Mouse (Mus musculus) testis, adult 2 months (tissue): ENCODE data around the gene Cbr2.
A peak's percentile ranks its signal among the peaks of the same experiment; 100 is the strongest.

Experiments
- CTCF ChIP-seq: fragments of 200-500 bp; IDR thresholded peaks from 2 replicates; pipeline ENCODE4 v1.5.1; 2012; ENCODE audit warnings: low read depth, mild to moderate bottlenecking, inconsistent platforms, low read length, moderate library complexity; ENCODE audit not compliant: control insufficient read depth, insufficient read depth, insufficient replicate concordance
- POLR2A ChIP-seq: fragments of 200-500 bp; IDR thresholded peaks from 2 replicates; pipeline ENCODE4 v1.6.1; 2012; ENCODE audit warnings: low read depth, mild to moderate bottlenecking, inconsistent platforms, low read length, moderate library complexity; ENCODE audit not compliant: control insufficient read depth

DNA sequence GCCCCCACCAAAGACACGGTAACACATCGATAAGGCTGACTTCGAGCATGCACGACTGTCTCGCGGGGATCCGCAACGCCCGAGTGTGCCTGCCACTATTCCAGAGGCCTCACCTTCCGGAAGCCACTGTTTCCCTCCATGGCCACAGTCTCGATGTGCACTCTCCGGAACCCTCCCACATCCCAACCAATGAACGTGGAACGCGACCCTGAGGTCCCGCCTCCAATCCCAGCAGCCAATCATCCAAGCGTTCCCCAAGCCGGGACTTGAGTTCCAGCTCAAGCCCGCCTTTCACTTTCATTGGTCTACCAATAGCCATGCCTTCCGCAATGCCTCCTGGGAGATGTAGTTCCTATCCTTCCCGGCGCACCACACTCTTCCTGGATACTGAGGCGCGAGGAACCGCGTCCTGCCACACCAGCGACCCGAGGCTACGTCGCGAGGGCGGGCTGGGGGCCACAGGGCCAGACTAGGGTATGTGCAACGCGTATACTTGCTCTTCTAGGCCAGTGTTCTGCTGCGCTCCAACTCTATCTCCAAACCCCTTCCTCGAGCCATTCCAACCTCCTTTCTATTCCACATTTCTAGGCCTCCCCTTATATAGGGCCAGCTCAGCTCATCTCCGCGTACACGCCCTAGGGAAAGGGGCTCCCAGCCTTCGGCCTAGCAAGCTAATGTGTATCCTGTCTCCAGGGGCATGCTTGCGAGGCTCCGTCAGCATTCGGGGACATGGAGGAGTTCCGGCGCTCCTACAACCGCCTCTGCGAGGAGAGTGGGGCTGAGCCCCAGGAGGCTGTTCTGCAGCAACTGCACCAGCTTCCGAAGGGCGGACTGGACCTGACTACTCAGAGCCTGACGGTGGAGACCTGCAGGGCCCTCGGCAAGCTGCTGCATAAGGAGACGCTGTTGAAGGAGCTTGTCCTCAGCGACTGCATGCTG, 18.1 kb downstream of the Cbr2 start, which contains the start of the genes Cenpx and Lrrc45:
- TF ChIP-seq POLR2A: peak; percentile 66; the same call in 1 of the 2 replicates
- TF ChIP-seq CTCF: no peak; the same call in 1 of the 2 replicates
